Mouse (Mus musculus) midbrain, embryonic 15.5 days (tissue): ENCODE results near the gene Tgfb3. TPM values are rescaled to one million over a fixed set of nuclear protein-coding genes. Genes with fewer than 3 reads are reported as not detected.

Experiments
- ATAC-seq: fragments of 200-750 bp; cut with Nextera tagmentation; replicated peaks from 2 replicates; pipeline ENCODE4 v1.8.0; 2017; ENCODE audit warnings: moderate TSS enrichment
- H3K27ac ChIP-seq: fragments of 300-500 bp; sonication (generic); 2 replicates; pipeline ENCODE4 v1.5.1; 2015; ENCODE audit warnings: mild to moderate bottlenecking, inconsistent platforms
- H3K27me3 ChIP-seq: fragments of 300-500 bp; sonication (generic); replicated peaks from 2 replicates; pipeline ENCODE4 v1.6.1; 2015; ENCODE audit warnings: inconsistent platforms
- H3K36me3 ChIP-seq: fragments of 300-500 bp; sonication (generic); replicated peaks from 2 replicates; pipeline ENCODE4 v1.6.1; 2015; ENCODE audit warnings: inconsistent platforms
- H3K4me1 ChIP-seq: fragments of 300-500 bp; sonication (generic); 2 replicates; pipeline ENCODE4 v1.6.1; 2015; ENCODE audit warnings: inconsistent platforms
- H3K4me2 ChIP-seq: fragments of 300-500 bp; sonication (generic); 2 replicates; pipeline ENCODE4 v1.6.1; 2015; ENCODE audit warnings: inconsistent platforms, mild to moderate bottlenecking, moderate library complexity
- H3K4me3 ChIP-seq: fragments of 300-500 bp; sonication (generic); 2 replicates; pipeline ENCODE4 v1.5.1; 2015; ENCODE audit warnings: mild to moderate bottlenecking, inconsistent platforms
- H3K9ac ChIP-seq: fragments of 300-500 bp; sonication (generic); 2 replicates; pipeline ENCODE4 v1.6.1; 2015; ENCODE audit warnings: mild to moderate bottlenecking, inconsistent platforms
- H3K9me3 ChIP-seq: fragments of 300-500 bp; sonication (generic); 2 replicates; pipeline ENCODE4 v1.6.1; 2016; ENCODE audit warnings: inconsistent platforms
- WGBS: fragments of 180-500 bp; shearing (Covaris S2); methylation state at CpG from one replicate; pipeline ENCODE4 v1.1.7; 2015; ENCODE audit warnings: mixed read lengths; 5-methylcytosine and 5-hydroxymethylcytosine counted together
- polyA plus RNA-seq: library from polyadenylated mRNA; unstranded; fragments of >200 nt; fragmentation: Nextera tagmentation; extraction: Ambion mirVana; gene quantifications from 2 replicates; pipeline ENCODE4 v1.2.1, GENCODE M21; 2015

Gene Tgfb3
- polyA plus RNA-seq, 1 experiment from 2014 or later: 4.7 TPM

DNA sequence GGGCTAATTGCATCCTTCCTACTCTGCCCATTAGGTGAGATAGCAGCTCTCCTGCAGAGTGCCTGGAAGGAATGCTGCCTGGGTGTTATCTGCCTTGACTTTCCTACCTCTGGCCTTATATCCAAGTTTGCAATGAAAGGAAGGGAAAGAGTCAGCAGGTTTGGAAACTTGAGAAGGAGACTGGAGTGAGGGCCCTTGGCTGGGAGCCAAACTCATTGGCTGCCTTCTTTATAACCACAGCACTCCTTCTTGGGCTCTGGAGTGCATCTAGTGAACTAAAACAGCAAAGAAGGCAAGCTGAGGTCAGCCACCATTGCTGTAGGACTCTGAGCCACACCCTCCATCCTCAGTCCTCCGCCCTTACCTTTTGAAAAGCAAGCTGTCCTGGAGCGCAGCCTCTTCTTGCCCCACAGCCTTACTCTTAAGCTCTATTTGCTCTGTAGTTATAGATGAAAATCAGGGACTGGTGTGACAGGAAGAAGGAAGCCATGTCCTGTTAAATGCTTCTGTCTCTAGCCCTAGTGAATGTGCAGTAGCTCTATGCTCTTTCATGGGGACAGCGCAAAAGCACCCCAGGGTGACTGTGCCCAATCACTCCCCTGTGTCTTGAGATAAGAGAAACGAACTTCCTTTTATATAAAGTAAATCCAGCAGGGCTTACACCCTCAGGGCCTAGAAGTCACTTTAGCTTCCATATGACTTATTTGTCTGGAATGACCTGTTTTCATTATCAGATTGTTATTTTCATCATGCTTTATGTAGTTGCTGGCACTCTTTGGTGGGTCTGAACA, 55.6 kb downstream of the Tgfb3 start:
- Histone ChIP-seq H3K9ac (no peak overlapping the region), H3K4me2 (no peak overlapping the region), H3K27me3 (no peaks in the 10 kb centered on the region), H3K36me3 (no peaks in the 10 kb centered on the region), H3K9me3 (no peaks in the 10 kb centered on the region), H3K4me3 (no peak overlapping the region), H3K4me1 (no peaks in the 10 kb centered on the region), H3K27ac (no peak overlapping the region)
- WGBS: 83% methylated on average over 4 of the region's 4 CpGs
- ATAC-seq: no peak

- H3K4me3 ChIP-seq: no peak overlapping the region
- no peak overlapping the region for H3K9ac ChIP-seq
- no peak for ATAC-seq
- H3K27me3 ChIP-seq: no peaks in the 10 kb centered on the region
- no peaks in the 10 kb centered on the region for H3K4me1 ChIP-seq
- H3K36me3 ChIP-seq: no peaks in the 10 kb centered on the region
- H3K27ac ChIP-seq: no peak overlapping the region
- no peak overlapping the region for H3K4me2 ChIP-seq
- H3K9me3 ChIP-seq: no peaks in the 10 kb centered on the region
- WGBS: 83% methylated on average over 9 of the region's 9 CpGs
Measured at GRCm38 (mm10) chr12:86022282-86022984, 56.4 kb downstream of the Tgfb3 start.

GRCm38 (mm10) chr12:86021583-86021982, 57.3 kb downstream of the Tgfb3 start:
- Histone ChIP-seq H3K9me3 (no peaks in the 10 kb centered on the region), H3K4me3 (no peak overlapping the region), H3K4me1 (no peaks in the 10 kb centered on the region), H3K27ac (no peak overlapping the region), H3K4me2 (no peak overlapping the region), H3K9ac (no peak overlapping the region), H3K36me3 (no peaks in the 10 kb centered on the region), H3K27me3 (no peaks in the 10 kb centered on the region)
- ATAC-seq: no peak
- WGBS: 80% methylated on average over 6 of the region's 6 CpGs

GRCm38 (mm10) chr12:86017360-86017759, 61.5 kb downstream of the Tgfb3 start:
- no peaks in the 10 kb centered on the region for H3K9me3 ChIP-seq
- H3K27ac ChIP-seq: no peak overlapping the region
- no peak overlapping the region for H3K4me2 ChIP-seq
- no peaks in the 10 kb centered on the region for H3K36me3 ChIP-seq
- no peak overlapping the region for H3K4me3 ChIP-seq
- no peak for ATAC-seq
- no peaks in the 10 kb centered on the region for H3K4me1 ChIP-seq
- WGBS: 70% methylated on average over 5 of the region's 5 CpGs
- H3K27me3 ChIP-seq: no peaks in the 10 kb centered on the region
- H3K9ac ChIP-seq: no peak overlapping the region

- Histone ChIP-seq H3K4me1 (no peaks in the 10 kb centered on the region), H3K4me3 (no peak overlapping the region), H3K27ac (no peak overlapping the region), H3K4me2 (no peak overlapping the region), H3K27me3 (no peaks in the 10 kb centered on the region), H3K9ac (no peak overlapping the region), H3K9me3 (no peaks in the 10 kb centered on the region), H3K36me3 (no peaks in the 10 kb centered on the region)
- WGBS: 85% methylated on average over 2 of the region's 2 CpGs
- ATAC-seq: no peak
Measured at GRCm38 (mm10) chr12:86015114-86015513, 63.7 kb downstream of the Tgfb3 start.

DNA sequence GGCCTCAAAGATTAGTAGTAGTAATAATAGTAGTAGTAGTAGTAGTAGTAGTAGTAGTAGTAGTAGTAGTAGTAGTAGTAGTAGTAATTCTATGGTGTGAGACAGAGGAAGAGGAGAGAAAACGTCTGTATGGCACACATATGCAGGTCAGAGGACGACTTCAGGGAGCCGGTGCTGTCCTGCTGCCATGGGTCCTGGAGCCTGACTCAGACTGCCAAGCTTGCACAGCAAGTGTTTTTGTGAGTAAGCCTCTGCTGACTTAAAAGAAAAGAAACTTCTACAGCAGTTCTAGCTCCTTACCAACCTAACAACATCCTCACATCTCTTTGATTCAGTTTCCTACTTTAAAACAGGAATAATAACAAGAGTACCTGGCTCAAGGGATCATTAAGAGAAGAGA, 64.2 kb downstream of the Tgfb3 start:
- no peak overlapping the region for H3K4me2 ChIP-seq
- ATAC-seq: no peak
- no peaks in the 10 kb centered on the region for H3K36me3 ChIP-seq
- no peak overlapping the region for H3K9ac ChIP-seq
- no peaks in the 10 kb centered on the region for H3K4me1 ChIP-seq
- no peak overlapping the region for H3K4me3 ChIP-seq
- 89% methylated on average over 3 of the region's 3 CpGs for WGBS
- no peaks in the 10 kb centered on the region for H3K27me3 ChIP-seq
- H3K9me3 ChIP-seq: no peaks in the 10 kb centered on the region
- no peak overlapping the region for H3K27ac ChIP-seq

- Histone ChIP-seq H3K9me3 (no peaks in the 10 kb centered on the region), H3K9ac (no peak overlapping the region), H3K27me3 (no peaks in the 10 kb centered on the region), H3K4me3 (no peak overlapping the region), H3K27ac (no peak overlapping the region), H3K4me2 (no peak overlapping the region), H3K4me1 (no peaks in the 10 kb centered on the region), H3K36me3 (no peaks in the 10 kb centered on the region)
- ATAC-seq: no peak
- 85% methylated on average over 2 of the region's 2 CpGs for WGBS
Measured at GRCm38 (mm10) chr12:86014174-86014573, 64.7 kb downstream of the Tgfb3 start.

DNA sequence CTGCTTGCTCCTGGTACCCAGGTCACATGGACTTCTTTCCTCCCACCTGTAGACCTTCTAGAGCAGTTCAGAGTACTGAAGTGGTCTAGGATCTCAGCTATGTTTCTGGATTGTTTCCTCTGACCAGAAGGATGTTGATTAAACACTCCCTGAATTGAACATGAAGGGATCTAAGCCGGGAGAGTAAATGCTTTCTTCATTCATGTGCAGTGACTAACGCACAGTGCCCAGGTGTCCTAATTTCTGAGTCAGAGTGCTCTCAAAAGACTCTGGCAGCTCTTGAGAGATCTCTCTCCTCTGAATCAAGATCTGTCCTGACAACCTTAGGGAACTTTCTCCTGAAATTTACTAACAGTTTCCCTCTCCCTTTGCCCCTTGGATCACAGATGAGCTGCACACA, 66.6 kb downstream of the Tgfb3 start:
- Histone ChIP-seq H3K9ac (no peak overlapping the region), H3K4me1 (no peaks in the 10 kb centered on the region), H3K27me3 (no peaks in the 10 kb centered on the region), H3K4me2 (no peak overlapping the region), H3K9me3 (no peaks in the 10 kb centered on the region), H3K4me3 (no peak overlapping the region), H3K36me3 (no peaks in the 10 kb centered on the region), H3K27ac (no peak overlapping the region)
- 84% methylated on average over 2 of the region's 2 CpGs for WGBS
- ATAC-seq: no peak

- ATAC-seq: no peak
- Histone ChIP-seq H3K36me3 (no peaks in the 10 kb centered on the region), H3K4me3 (no peak overlapping the region), H3K4me1 (no peaks in the 10 kb centered on the region), H3K4me2 (no peak overlapping the region), H3K9me3 (no peaks in the 10 kb centered on the region), H3K9ac (no peak overlapping the region), H3K27me3 (no peaks in the 10 kb centered on the region), H3K27ac (no peak overlapping the region)
- WGBS: 85% methylated on average over 5 of the region's 5 CpGs
Measured at GRCm38 (mm10) chr12:86010656-86011055, 68.2 kb downstream of the Tgfb3 start.

- ATAC-seq: no peak
- Histone ChIP-seq H3K36me3 (no peaks in the 10 kb centered on the region), H3K9ac (no peak overlapping the region), H3K4me1 (no peaks in the 10 kb centered on the region), H3K27me3 (no peaks in the 10 kb centered on the region), H3K27ac (no peak overlapping the region), H3K4me3 (no peak overlapping the region), H3K4me2 (no peak overlapping the region), H3K9me3 (no peaks in the 10 kb centered on the region)
- WGBS: 81% methylated on average over 3 of the region's 3 CpGs
Measured at GRCm38 (mm10) chr12:86007377-86007776, 71.5 kb downstream of the Tgfb3 start.
